22 mouse cellular contexts compared by ENCODE assay signal in genomic region chr8:75197170-75197569, GRCm38 (mm10). TPM values are rescaled to one million over a fixed set of nuclear protein-coding genes. Genes with fewer than 3 reads are reported as not detected.
DNase-seq lines count a peak whose midpoint lies in the region; TF ChIP-seq lines count a peak whose summit lies in the region.
"Had no signal": no experiment of that assay in that cellular context is flagged by ENCODE, and none has a peak within 500 bp of the region (broad histone marks: within the 10 kb centered on the region; RNA-seq: fewer than 3 reads in every experiment).

No protein-coding gene starts in this region.

- no peak for DNase-seq in gastrocnemius, adult 2 months
- no peak for DNase-seq in gastrocnemius, adult 8-10 months (ENCODE audit: low spot score in 2 of 2)
- DNase-seq in brain, adult 2 months (ENCODE audit: low read depth, low spot score), result peak; percentile 74
- peak; percentile 15 for DNase-seq in skeletal muscle tissue, adult 2 months (ENCODE audit: low read depth, low spot score)
- DNase-seq in spleen, postnatal 4 days (ENCODE audit: low spot score in 2 of 2), result no peak
- DNase-seq: adrenal gland, adult 2 months; adrenal gland, postnatal 10 days; adrenal gland, postnatal 36 days; cerebellum, adult 11 months; cerebellum, adult 18-20 months; cerebellum, adult 8-10 months; cerebellum, adult 9-11 months; cerebellum, postnatal 14 days; cerebellum, postnatal 36 days; embryo, embryonic 11 days had no signal

- H3K27ac ChIP-seq in gastrocnemius, adult 2 months, result peak overlapping the region; percentile 79
- H3K27ac ChIP-seq: embryonic facial prominence, embryonic 13.5 days; embryonic facial prominence, embryonic 15.5 days; forebrain, embryonic 10.5 days; forebrain, embryonic 12.5 days had no signal

- no peak for TF ChIP-seq CTCF in gastrocnemius, adult 2 months (IDR thresholded peaks at IDR 0.05)

- no peak overlapping the region for H3K4me3 ChIP-seq in gastrocnemius, adult 2 months
- H3K4me3 ChIP-seq: embryonic facial prominence, embryonic 13.5 days; embryonic facial prominence, embryonic 15.5 days; erythroblast, embryonic 14.5 days; forebrain, embryonic 10.5 days; forebrain, embryonic 12.5 days had no signal

- intact Hi-C loops in gastrocnemius, adult 2 months (cut with DNase I), result no loop called here

RNA-seq across cellular contexts. Expression of gene Rasd2, which starts 16.6 kb away (rescaled TPM):
- total RNA-seq in gastrocnemius, adult 2 months (2021), result 10 to 100 TPM; 23.7 to 46.3 TPM
- total RNA-seq in gastrocnemius, adult 8-10 months (2022), result 100 to 1,000 TPM; 109 to 132 (median 120) TPM
- total RNA-seq: common myeloid progenitor, adult 5-6 weeks; MEL had no signal

Comparison
In these comparisons a context has a peak if more than half of its experiments do, and no peak if none do; other contexts are left out.
1. DNase-seq: peak in brain, adult 2 months (single experiment) and skeletal muscle tissue, adult 2 months (single experiment); none in gastrocnemius, adult 2 months (single experiment), gastrocnemius, adult 8-10 months (0 of 2) and spleen, postnatal 4 days (0 of 2).